In the genomic region with DNA sequence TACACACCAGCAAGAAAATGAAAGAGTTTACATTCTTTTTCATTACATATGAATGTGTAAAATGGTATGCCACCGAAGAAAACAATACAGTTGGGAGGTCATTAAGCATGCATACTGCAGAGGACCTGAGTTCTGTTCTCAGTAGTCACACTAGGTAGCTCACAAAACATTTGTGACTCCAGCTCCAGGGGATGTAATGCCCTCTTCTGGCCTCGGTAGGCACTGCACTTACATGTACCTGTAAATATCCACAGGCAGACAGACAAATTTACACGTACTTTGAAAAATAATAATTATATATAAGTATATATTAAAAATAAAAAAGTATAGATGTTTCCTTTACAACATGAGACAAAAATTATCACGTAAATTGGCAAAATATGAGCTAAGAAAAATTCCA, we compare ENCODE assay signal across 14 mouse cellular contexts.
DNase-seq lines count a peak whose midpoint lies in the region; ATAC-seq and TF ChIP-seq lines count a peak whose summit lies in the region.
"Had no signal": no experiment of that assay in that cellular context is flagged by ENCODE, and none has a peak within 500 bp of the region (broad histone marks: within the 10 kb centered on the region; RNA-seq: fewer than 3 reads in every experiment).

No protein-coding gene starts in this region.

- H3K4me1 ChIP-seq in kidney, adult 2 months (ENCODE audit: control insufficient read depth, insufficient read depth, low read length), result peaks cover 9% of the 10 kb centered on the region
- H3K4me1 ChIP-seq in kidney, embryonic 16.5 days (ENCODE audit: insufficient read depth, low read length), result 0 out of 2 replicates have a peak, but pooled peaks cover 8% of the 10 kb centered on the region
- H3K4me1 ChIP-seq in ES-E14 (ENCODE audit: control insufficient read depth in 2 of 2, insufficient read depth in 2 of 2, low read length in 2 of 2, poor library complexity in 1 of 2), result no peaks in the 10 kb centered on the region
- H3K4me1 ChIP-seq in embryonic facial prominence, embryonic 10.5 days, result no peaks in the 10 kb centered on the region
- H3K4me1 ChIP-seq: embryonic facial prominence, embryonic 15.5 days; limb, embryonic 10.5 days; neural tube, embryonic 13.5 days had no signal

- peak; percentile 19 for DNase-seq in kidney, adult 2 months
- peak; percentile 25 for DNase-seq in 416B (ENCODE audit: low read depth)
- DNase-seq in ES-E14 (ENCODE audit: low read depth, low spot score), result peak; percentile 28
- DNase-seq in brain, adult 2 months (ENCODE audit: low read depth, low spot score), result peak; percentile 1
- DNase-seq in embryonic facial prominence, embryonic 10.5 days (ENCODE audit: low spot score), result no peak
- no peak for DNase-seq in spleen, adult 12 weeks (ENCODE audit: low spot score)
- DNase-seq: liver, postnatal 0 days; lung, postnatal 10 days; midbrain, embryonic 14.5 days had no signal

- ATAC-seq in kidney, embryonic 16.5 days (ENCODE audit: low FRiP score, low TSS enrichment), result no peak
- ATAC-seq: CD4-positive, CD25-positive, alpha-beta regulatory T cell, adult 4 months; liver, postnatal 0 days had no signal

- no peak for TF ChIP-seq CTCF in kidney, adult 2 months (conservative IDR thresholded peaks at IDR 0.05; ENCODE audit: insufficient read depth, insufficient read length, low read depth, low read length)

- no peaks in the 10 kb centered on the region for H3K36me3 ChIP-seq in kidney, adult 2 months (ENCODE audit: control insufficient read depth, insufficient read depth, low read length)
- no peaks in the 10 kb centered on the region for H3K36me3 ChIP-seq in kidney, embryonic 16.5 days (ENCODE audit: insufficient read depth, low read length)
- no peaks in the 10 kb centered on the region for H3K36me3 ChIP-seq in ES-E14 (ENCODE audit: control insufficient read depth, insufficient read depth, low read length, poor library complexity, severe bottlenecking)
- no peaks in the 10 kb centered on the region for H3K36me3 ChIP-seq in embryonic facial prominence, embryonic 10.5 days (replicated peaks)
- H3K36me3 ChIP-seq: embryonic facial prominence, embryonic 15.5 days; limb, embryonic 10.5 days; neural tube, embryonic 13.5 days had no signal

- H3K4me3 ChIP-seq in kidney, adult 2 months (ENCODE audit: insufficient read depth, low read depth, low read length), result no peak overlapping the region
- no peak overlapping the region for H3K4me3 ChIP-seq in kidney, embryonic 16.5 days (ENCODE audit: low read length)
- no peak overlapping the region for H3K4me3 ChIP-seq in ES-E14 (ENCODE audit: insufficient read depth in 1 of 2, low read depth in 1 of 2, low read length in 2 of 2, poor library complexity in 1 of 2, severe bottlenecking in 1 of 2)
- H3K4me3 ChIP-seq in embryonic facial prominence, embryonic 10.5 days, result no peak overlapping the region
- H3K4me3 ChIP-seq: embryonic facial prominence, embryonic 15.5 days; limb, embryonic 10.5 days; neural tube, embryonic 13.5 days had no signal

- H3K27ac ChIP-seq in kidney, adult 2 months (ENCODE audit: insufficient read depth, low read depth, low read length), result no peak overlapping the region
- no peak overlapping the region for H3K27ac ChIP-seq in kidney, embryonic 16.5 days (ENCODE audit: low read length)
- H3K27ac ChIP-seq in ES-E14 (ENCODE audit: insufficient read depth, low read depth, low read length, poor library complexity, severe bottlenecking), result no peak overlapping the region
- H3K27ac ChIP-seq in embryonic facial prominence, embryonic 10.5 days (replicated peaks), result no peak overlapping the region
- H3K27ac ChIP-seq: embryonic facial prominence, embryonic 15.5 days; limb, embryonic 10.5 days; neural tube, embryonic 13.5 days had no signal

- WGBS in kidney, adult 2 months, result 85% methylated on average over 4 of the region's 4 CpGs
- 73% methylated on average over 4 of the region's 4 CpGs for WGBS in kidney, embryonic 16.5 days
- WGBS in embryonic facial prominence, embryonic 10.5 days, result 73% methylated on average over 4 of the region's 4 CpGs

- in situ Hi-C loops in ES-E14 (cut with MboI; ENCODE audit: low sequenced_read_pairs in 2 of 2, unreplicated experiment in 2 of 2), result no loop called here

- H3K4me2 ChIP-seq in kidney, embryonic 16.5 days (replicated peaks; ENCODE audit: low read depth, low read length), result no peak overlapping the region
- H3K4me2 ChIP-seq: embryonic facial prominence, embryonic 15.5 days; neural tube, embryonic 13.5 days had no signal

- no peaks in the 10 kb centered on the region for H3K27me3 ChIP-seq in kidney, adult 2 months (replicated peaks; ENCODE audit: control insufficient read depth, insufficient read depth, low read length)
- no peaks in the 10 kb centered on the region for H3K27me3 ChIP-seq in kidney, embryonic 16.5 days (ENCODE audit: insufficient read depth, low read length)
- no peaks in the 10 kb centered on the region for H3K27me3 ChIP-seq in embryonic facial prominence, embryonic 10.5 days (replicated peaks; ENCODE audit: low read depth, poor library complexity, severe bottlenecking)
- H3K27me3 ChIP-seq: embryonic facial prominence, embryonic 15.5 days; neural tube, embryonic 13.5 days had no signal

- H3K9ac ChIP-seq in kidney, embryonic 16.5 days (replicated peaks; ENCODE audit: low read length), result no peak overlapping the region
- H3K9ac ChIP-seq in ES-E14 (ENCODE audit: insufficient read depth, low read depth, low read length, poor library complexity, severe bottlenecking), result no peak overlapping the region
- H3K9ac ChIP-seq: embryonic facial prominence, embryonic 15.5 days; liver, postnatal 0 days; neural tube, embryonic 13.5 days had no signal

- H3K9me3 ChIP-seq in kidney, embryonic 16.5 days (ENCODE audit: low read length), result no peaks in the 10 kb centered on the region
- no peaks in the 10 kb centered on the region for H3K9me3 ChIP-seq in ES-E14 (ENCODE audit: control insufficient read depth, insufficient read depth, low read depth, low read length)
- H3K9me3 ChIP-seq in embryonic facial prominence, embryonic 10.5 days, result no peaks in the 10 kb centered on the region
- H3K9me3 ChIP-seq: embryonic facial prominence, embryonic 15.5 days; limb, embryonic 10.5 days; neural tube, embryonic 13.5 days had no signal

- TF ChIP-seq POLR2A in kidney, adult 2 months (IDR thresholded peaks at IDR 0.05; ENCODE audit: low read depth, low read length), result no peak

TF ChIP-seq in ES-E14, 5 proteins besides CTCF, POLR2A, EP300 and RAD21:
- TF ChIP-seq ZC3H11A (IDR thresholded peaks at IDR 0.05; ENCODE audit: borderline replicate concordance, low read depth, low read length) (peak; percentile 80), ZNF384 (IDR thresholded peaks at IDR 0.05; ENCODE audit: low read depth, low read length) (no peak)

Comparison
In these comparisons a context has a peak if more than half of its experiments do, and no peak if none do; other contexts are left out.
1. DNase-seq: peak in kidney, adult 2 months (single experiment), 416B (single experiment), ES-E14 (single experiment) and brain, adult 2 months (single experiment); none in embryonic facial prominence, embryonic 10.5 days (single experiment) and spleen, adult 12 weeks (single experiment).